Mouse (Mus musculus) inflammation-experienced regulatory T-cells (primary cell): ENCODE data around the gene Trim28. TPM values are rescaled to one million over a fixed set of nuclear protein-coding genes. Genes with fewer than 3 reads are reported as not detected.

Experiments used
- polyA plus RNA-seq, 2 experiments: library from polyadenylated mRNA; unstranded; fragments of 100-300 nt; shearing (Covaris generic); gene quantifications; one replicate each; pipeline ENCODE4 v1.2.1; 2017

The Trim28 gene
- 100 to 1,000 TPM; 109 to 136 TPM for polyA plus RNA-seq

GRCm38 (mm10) chr7:12998851-12999250 is at the start of gene Trim28:
Gene Trim28 (plus strand): TSS chr7:12999114.

DNA sequence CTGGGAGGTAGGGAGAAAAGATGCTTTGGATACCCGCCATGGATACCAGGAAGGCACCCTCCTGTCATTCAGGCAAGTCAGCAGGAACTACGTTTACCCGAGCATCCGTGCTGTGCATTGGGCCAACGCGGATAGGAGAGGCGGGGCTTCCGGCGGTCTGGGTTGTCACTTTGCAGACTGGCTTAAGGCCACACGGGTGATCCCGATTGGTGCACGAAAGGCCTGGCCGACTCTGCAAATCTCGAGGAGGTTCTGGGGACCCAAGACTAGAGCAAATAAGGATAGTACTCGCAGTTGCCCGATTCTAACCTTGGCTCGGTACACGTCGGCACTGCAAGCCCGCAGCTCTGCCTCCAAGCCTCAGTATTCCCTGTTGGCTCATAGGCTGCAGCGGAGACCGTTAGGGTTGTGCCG is 33.2 kb upstream of the Trim28 start, which contains the start of gene Zfp324:
Gene Zfp324, plus strand, starts transcription at position 161 of the 414 bp plus-strand sequence.

DNA sequence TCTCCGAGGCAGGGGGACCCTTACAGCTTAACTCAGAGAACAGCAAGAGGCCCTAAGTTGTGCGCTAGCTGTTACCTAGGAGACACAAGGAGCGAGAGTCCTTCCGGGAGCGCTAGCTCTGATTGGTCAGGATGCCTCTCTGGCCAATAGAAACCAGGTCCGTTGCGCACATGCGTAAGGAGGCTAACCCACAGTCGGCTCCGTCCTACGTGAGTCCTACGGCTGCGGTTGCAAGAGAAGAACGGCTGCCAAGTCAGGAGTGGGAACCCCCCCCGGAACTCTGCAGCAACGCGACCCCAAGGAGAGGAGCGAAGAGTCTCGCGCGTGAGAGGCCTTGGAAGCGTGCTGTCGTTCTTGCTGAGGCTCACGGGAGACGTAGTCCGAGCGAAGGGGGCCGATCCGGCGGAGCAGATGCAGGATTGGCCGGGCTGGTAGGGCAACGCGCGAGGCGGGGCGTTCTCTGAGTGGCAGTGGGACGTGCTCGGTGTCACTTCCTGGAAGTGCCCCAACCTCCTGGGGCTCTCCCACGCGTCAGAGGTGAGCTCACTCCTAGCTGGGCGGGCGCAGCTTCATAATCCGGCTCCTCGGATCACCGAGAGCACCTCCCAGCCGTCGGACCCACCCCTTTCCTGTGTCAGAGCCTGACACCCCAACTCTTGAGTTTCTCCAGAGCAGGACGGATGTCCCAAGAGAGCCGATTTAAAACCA is 21.1 kb upstream of the Trim28 start, which contains the start of gene Zfp446:
Gene Zfp446, plus strand, starts transcription at position 167 of the 708 bp plus-strand sequence.

DNA sequence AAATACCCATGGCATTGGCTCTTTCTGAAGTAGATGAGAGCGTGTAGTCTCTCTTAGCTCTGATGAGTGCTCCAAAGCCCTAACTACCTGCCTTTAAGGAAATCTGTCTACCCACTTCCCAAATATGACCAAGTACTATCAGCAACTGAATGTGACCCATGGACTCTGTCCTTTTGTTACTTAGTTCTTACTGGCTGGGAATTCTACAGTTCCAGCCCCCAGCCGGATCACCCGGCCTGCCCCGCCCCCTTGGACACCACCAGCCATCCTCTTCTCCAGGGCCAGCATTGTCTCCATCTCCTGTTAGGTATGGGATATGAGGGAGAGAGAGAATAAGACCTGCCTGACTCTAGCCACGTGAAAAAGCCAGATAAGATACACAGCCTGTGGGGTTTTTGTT is 861 bp upstream of the Trim28 start, which contains the start of gene Slc27a5:
Gene Slc27a5, minus strand, starts transcription at position 140 of the 400 bp plus-strand sequence.

GRCm38 (mm10) chr7:13010005-13010908 is 11.3 kb downstream of the Trim28 start, which contains the start of gene Zbtb45:
Gene Zbtb45 (minus strand): TSS chr7:13010034.

GRCm38 (mm10) chr7:13034148-13034977 is 35.4 kb downstream of the Trim28 start, which contains the start of gene Chmp2a:
Gene Chmp2a (minus strand): TSS chr7:13034807.

DNA sequence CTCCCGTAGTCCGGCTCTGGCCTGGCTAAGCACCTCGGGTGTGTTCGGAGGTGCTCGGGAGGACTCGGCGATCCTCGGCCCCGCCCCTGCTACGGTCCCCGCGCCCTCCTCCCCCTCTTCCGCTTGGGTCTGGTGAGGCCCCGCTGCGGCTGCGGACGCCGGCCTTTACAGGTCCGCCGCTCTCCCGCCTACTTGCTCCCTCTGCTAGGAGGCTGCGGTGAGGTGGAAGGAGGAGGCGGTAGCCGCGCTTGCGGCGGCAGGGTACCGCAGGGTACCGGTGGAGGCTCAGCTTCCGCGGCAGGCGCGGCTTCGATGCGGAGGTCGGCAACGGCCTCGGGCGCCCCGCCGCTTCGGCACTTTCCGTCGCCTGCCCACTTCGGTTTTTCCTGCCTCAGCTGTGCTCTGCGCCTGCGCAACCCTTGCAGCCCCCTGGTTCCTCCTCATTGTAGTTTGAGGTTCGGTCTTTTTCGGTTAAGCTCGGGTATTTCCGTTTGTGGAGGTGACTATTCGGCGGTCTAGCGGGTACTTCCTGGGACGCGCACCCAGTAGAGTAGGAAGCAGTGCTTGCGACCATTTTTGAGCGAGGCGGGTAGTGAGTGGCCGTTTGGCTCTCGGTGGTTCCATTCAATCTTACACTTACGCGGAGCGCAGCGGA is 39.1 kb downstream of the Trim28 start, which contains the start of gene Ube2m:
Gene Ube2m, minus strand, starts transcription at position 375 of the 655 bp plus-strand sequence.

GRCm38 (mm10) chr7:13054287-13055010 is 55.5 kb downstream of the Trim28 start, which contains the start of gene Mzf1:
Gene Mzf1 (minus strand): TSS chr7:13054764.

Other genes starting within 250 kb of the Trim28 start
- gene Zscan18, start 195.5 kb upstream of the Trim28 start, polyA plus RNA-seq = 1 to 10 TPM; 2.6 to 3.3 TPM
- gene Zfp329, start 180.3 kb upstream of the Trim28 start, polyA plus RNA-seq = 10 to 100 TPM; 11.9 to 14.9 TPM
- 10 to 100 TPM; 70.8 to 81.5 TPM for gene Zfp110, start 164.4 kb upstream of the Trim28 start, polyA plus RNA-seq
- gene Zfp128, start 117.9 kb upstream of the Trim28 start, polyA plus RNA-seq = 1 to 10 TPM; 4.5 to 4.6 TPM
- gene Zscan22, start 101.3 kb upstream of the Trim28 start, polyA plus RNA-seq = 10 to 100 TPM; 14.0 to 15.0 TPM
- gene Rps5, start 76.8 kb upstream of the Trim28 start, polyA plus RNA-seq = 100 to 1,000 TPM; 775 to 910 TPM
- gene Rnf225, start 71.7 kb upstream of the Trim28 start, polyA plus RNA-seq = under 1 TPM; 0.19 to 0.60 TPM
- gene Zfp324, start 33.3 kb upstream of the Trim28 start, polyA plus RNA-seq = 1 to 10 TPM; 5.7 to 7.1 TPM
- 10 to 100 TPM in 1 of 2 experiments, 1 to 10 TPM in 1; 8.5 to 12.4 TPM for gene Zfp446, start 21.3 kb upstream of the Trim28 start, polyA plus RNA-seq
- gene Slc27a5, start 922 bp upstream of the Trim28 start, polyA plus RNA-seq = 1 to 10 TPM in 1 of 2 experiments, not detected in 1; 1.5 TPM
- gene Zbtb45, start 10.9 kb downstream of the Trim28 start, polyA plus RNA-seq = 10 to 100 TPM; 21.8 to 28.2 TPM
- 100 to 1,000 TPM; 261 to 280 TPM for gene Chmp2a, start 35.7 kb downstream of the Trim28 start, polyA plus RNA-seq
- gene Ube2m, start 39.2 kb downstream of the Trim28 start, polyA plus RNA-seq = 100 to 1,000 TPM; 179 to 184 TPM
- gene Mzf1, start 55.6 kb downstream of the Trim28 start, polyA plus RNA-seq = 1 to 10 TPM in 1 of 2 experiments, under 1 TPM in 1; 0.61 to 2.4 TPM
- under 1 TPM; 0.04 to 0.21 TPM for gene Vmn1r85, start 96.1 kb downstream of the Trim28 start, polyA plus RNA-seq
- gene Vmn1r86, start 120.8 kb downstream of the Trim28 start, polyA plus RNA-seq = not detected
- gene Vmn1r87, start 141.0 kb downstream of the Trim28 start, polyA plus RNA-seq = 1 to 10 TPM in 1 of 2 experiments, under 1 TPM in 1; 0.27 to 2.7 TPM
- gene Vmn1r88, start 160.5 kb downstream of the Trim28 start, polyA plus RNA-seq = under 1 TPM; 0.05 to 0.13 TPM
- 1 to 10 TPM in 1 of 2 experiments, not detected in 1; 1.2 TPM for gene Vmn1r89, start 213.9 kb downstream of the Trim28 start, polyA plus RNA-seq